11 mouse cellular contexts compared by ENCODE assay signal in genomic region chr8:45062982-45063924, GRCm38 (mm10). TPM values are rescaled to one million over a fixed set of nuclear protein-coding genes. Genes with fewer than 3 reads are reported as not detected.
A peak's percentile ranks its signal among the peaks of the same experiment; 100 is the strongest.
DNase-seq lines count a peak whose midpoint lies in the region; ATAC-seq and TF ChIP-seq lines count a peak whose summit lies in the region.
"Had no signal": no experiment of that assay in that cellular context is flagged by ENCODE, and none has a peak within 500 bp of the region (broad histone marks: within the 10 kb centered on the region; RNA-seq: fewer than 3 reads in every experiment).

No protein-coding gene starts in this region.

- H3K9ac ChIP-seq in ES-Bruce4 (ENCODE audit: low read depth, poor library complexity, severe bottlenecking) = no peak overlapping the region
- H3K9ac ChIP-seq in intestine, embryonic 14.5 days (ENCODE audit: low read length) = no peak overlapping the region
- no peak overlapping the region for H3K9ac ChIP-seq in lung, postnatal 0 days (replicated peaks; ENCODE audit: low read depth)
- H3K9ac ChIP-seq: heart, embryonic 12.5 days had no signal

- WGBS in intestine, embryonic 14.5 days = 70% methylated on average over 25 of the region's 25 CpGs
- 52% methylated on average over 25 of the region's 25 CpGs for WGBS in lung, postnatal 0 days
- 52% methylated on average over 25 of the region's 25 CpGs for WGBS in thymus, adult 2 months

- H3K27me3 ChIP-seq in ES-Bruce4 (ENCODE audit: control insufficient read depth, insufficient read depth, low read length, poor library complexity, severe bottlenecking) = no peaks in the 10 kb centered on the region
- H3K27me3 ChIP-seq in intestine, embryonic 14.5 days (replicated peaks; ENCODE audit: control insufficient read depth, insufficient read depth, low read length) = no peaks in the 10 kb centered on the region
- no peaks in the 10 kb centered on the region for H3K27me3 ChIP-seq in lung, postnatal 0 days (replicated peaks; ENCODE audit: insufficient read depth, low read length)
- no peaks in the 10 kb centered on the region for H3K27me3 ChIP-seq in thymus, adult 2 months (ENCODE audit: control insufficient read depth, insufficient read depth, low read length)
- H3K27me3 ChIP-seq: heart, embryonic 12.5 days had no signal

- TF ChIP-seq POLR2A in ES-Bruce4 (IDR thresholded peaks at IDR 0.05; ENCODE audit: insufficient read depth, low read length) = no peak
- no peak for TF ChIP-seq POLR2A in thymus, adult 2 months (IDR thresholded peaks at IDR 0.05; ENCODE audit: control insufficient read depth, extremely low read depth, insufficient read depth, low read length, poor library complexity)

- peak; percentile 98 for TF ChIP-seq EP300 in ES-Bruce4 (IDR thresholded peaks at IDR 0.05; ENCODE audit: insufficient read depth, low read depth, low read length)
- peak; percentile 87 for TF ChIP-seq EP300 in lung, postnatal 0 days (IDR thresholded peaks at IDR 0.05)

- no peak for TF ChIP-seq CTCF in ES-Bruce4 (IDR thresholded peaks at IDR 0.05; ENCODE audit: low read depth, low read length)
- no peak for TF ChIP-seq CTCF in lung, postnatal 0 days (IDR thresholded peaks at IDR 0.05)
- no peak for TF ChIP-seq CTCF in thymus, adult 2 months (IDR thresholded peaks at IDR 0.05; ENCODE audit: borderline replicate concordance, control insufficient read depth, extremely low read depth, insufficient read depth, low read length, poor library complexity)

- peak overlapping the region; percentile 10; the same call in 1 of the 2 replicates for H3K4me3 ChIP-seq in ES-Bruce4 (ENCODE audit: low read depth, low read length)
- no peak overlapping the region for H3K4me3 ChIP-seq in intestine, embryonic 14.5 days (ENCODE audit: low read depth, low read length)
- no peak overlapping the region for H3K4me3 ChIP-seq in lung, postnatal 0 days (ENCODE audit: low read depth, low read length)
- no peak overlapping the region for H3K4me3 ChIP-seq in thymus, adult 2 months (ENCODE audit: control insufficient read depth, insufficient read depth, low read length)
- H3K4me3 ChIP-seq: erythroblast, embryonic 14.5 days; heart, embryonic 12.5 days had no signal

- H3K9me3 ChIP-seq in ES-Bruce4 (replicated peaks; ENCODE audit: control insufficient read depth, insufficient read depth, low read length, poor library complexity, severe bottlenecking) = peaks cover 16% of the 10 kb centered on the region
- no peaks in the 10 kb centered on the region for H3K9me3 ChIP-seq in intestine, embryonic 14.5 days (ENCODE audit: control insufficient read depth, low read length)
- no peaks in the 10 kb centered on the region for H3K9me3 ChIP-seq in lung, postnatal 0 days (ENCODE audit: low read length)
- H3K9me3 ChIP-seq: heart, embryonic 12.5 days had no signal

- peak; percentile 84 for DNase-seq in 416B (ENCODE audit: low read depth)
- peak; percentile 59 for DNase-seq in intestine, embryonic 14.5 days (ENCODE audit: low spot score)
- peak; percentile 94 for DNase-seq in lung, postnatal 0 days (ENCODE audit: low spot score)
- DNase-seq in thymus, postnatal 4 days = no peak
- no peak for DNase-seq in thymus, adult 2 months
- no peak for DNase-seq in thymus, postnatal 0 days (ENCODE audit: low spot score)
- DNase-seq: kidney, adult 18-20 months; right cerebral cortex, postnatal 14 days had no signal

- no peaks in the 10 kb centered on the region for H3K36me3 ChIP-seq in ES-Bruce4 (ENCODE audit: control insufficient read depth, insufficient read depth, low read length, poor library complexity, severe bottlenecking)
- 0 out of 2 replicates have a peak, but pooled peaks cover under 1% of the 10 kb centered on the region for H3K36me3 ChIP-seq in intestine, embryonic 14.5 days (ENCODE audit: control insufficient read depth, insufficient read depth, low read length)
- H3K36me3 ChIP-seq in lung, postnatal 0 days (ENCODE audit: insufficient read depth, low read length) = no peaks in the 10 kb centered on the region
- H3K36me3 ChIP-seq in thymus, adult 2 months (ENCODE audit: control insufficient read depth, insufficient read depth, low read length) = no peaks in the 10 kb centered on the region
- H3K36me3 ChIP-seq: heart, embryonic 12.5 days had no signal

- no peak overlapping the region for H3K4me2 ChIP-seq in intestine, embryonic 14.5 days (ENCODE audit: low read length)
- peak overlapping the region; percentile 17 for H3K4me2 ChIP-seq in lung, postnatal 0 days (replicated peaks; ENCODE audit: low read depth, low read length)
- H3K4me2 ChIP-seq: heart, embryonic 12.5 days had no signal

- H3K27ac ChIP-seq in ES-Bruce4 (ENCODE audit: insufficient read depth, low read length) = peak overlapping the region; percentile 95
- no peak overlapping the region for H3K27ac ChIP-seq in intestine, embryonic 14.5 days (ENCODE audit: low read depth)
- peak overlapping the region; percentile 81 for H3K27ac ChIP-seq in lung, postnatal 0 days (ENCODE audit: low read length)
- H3K27ac ChIP-seq in thymus, adult 2 months (ENCODE audit: control insufficient read depth, insufficient read depth, low read length) = no peak overlapping the region

- H3K4me1 ChIP-seq in ES-Bruce4 (ENCODE audit: control insufficient read depth, insufficient read depth, low read length) = no peaks in the 10 kb centered on the region
- H3K4me1 ChIP-seq in intestine, embryonic 14.5 days (replicated peaks; ENCODE audit: control insufficient read depth, insufficient read depth, low read length) = no peaks in the 10 kb centered on the region
- no peaks in the 10 kb centered on the region for H3K4me1 ChIP-seq in lung, postnatal 0 days (ENCODE audit: insufficient read depth, low read depth, low read length)
- no peaks in the 10 kb centered on the region for H3K4me1 ChIP-seq in thymus, adult 2 months (replicated peaks; ENCODE audit: control insufficient read depth, insufficient read depth, low read length)

- peak; percentile 82 for ATAC-seq in intestine, embryonic 14.5 days (replicated peaks; ENCODE audit: low FRiP score, low TSS enrichment, low read depth)
- peak; percentile 91 for ATAC-seq in lung, postnatal 0 days

RNA-seq across cellular contexts. Expression of gene Mtnr1a, which starts 5.7 kb away (rescaled TPM):
- polyA plus RNA-seq in ES-Bruce4 (2011; ENCODE audit: insufficient read depth, insufficient read length, low read depth, missing spikeins) = not detected in 2 replicates
- polyA plus RNA-seq in intestine, embryonic 14.5 days (2014; fragmentation: Nextera tagmentation; extraction: Ambion mirVana) = 0.11 and 0.15 TPM in 2 replicates
- polyA plus RNA-seq in lung, postnatal 0 days (2015; fragmentation: Nextera tagmentation; extraction: Ambion mirVana) = not detected in 2 replicates
- polyA plus RNA-seq in thymus, adult 2 months (2012; rRNA removed) = 0.08 and 0.10 TPM in 2 replicates
- polyA plus RNA-seq in thymus, postnatal 0 days (2015; fragmentation: Nextera tagmentation; extraction: Ambion mirVana) = 0.13 TPM in 1 of 2 replicates, not detected in the other
- polyA plus RNA-seq: erythroblast, embryonic 14.5 days; heart, embryonic 12.5 days had no signal

Comparison
In these comparisons a context has a peak if more than half of its experiments do, and no peak if none do; other contexts are left out.
1. DNase-seq: peak in 416B (single experiment), intestine, embryonic 14.5 days (single experiment) and lung, postnatal 0 days (single experiment); none in thymus, postnatal 4 days (single experiment), thymus, adult 2 months (single experiment) and thymus, postnatal 0 days (single experiment).
2. H3K27ac ChIP-seq: peak in ES-Bruce4 (single experiment) and lung, postnatal 0 days (single experiment); none in intestine, embryonic 14.5 days (single experiment) and thymus, adult 2 months (single experiment).